Mouse (Mus musculus) small intestine, adult 2 months (tissue): ENCODE results near the gene Ppp1r13b. TPM values are rescaled to one million over a fixed set of nuclear protein-coding genes. Genes with fewer than 3 reads are reported as not detected.
"Not testable (repeated sequence)": the region's sequence is repeated elsewhere in the genome, so short reads cannot be mapped to it uniquely, and the experiment has no call there.

ENCODE experiments used
- H3K27ac ChIP-seq: fragments of 200-500 bp; 2 replicates; pipeline ENCODE4 v1.5.1; 2012; ENCODE audit warnings: low read depth, low read length, control low read depth, inconsistent platforms; ENCODE audit not compliant: insufficient read depth
- H3K27me3 ChIP-seq: fragments of 200-500 bp; 2 replicates; pipeline ENCODE4 v1.6.1; 2012; ENCODE audit warnings: mild to moderate bottlenecking, moderate library complexity, low read length, inconsistent platforms; ENCODE audit not compliant: control insufficient read depth, insufficient read depth
- H3K36me3 ChIP-seq: fragments of 200-500 bp; 2 replicates; pipeline ENCODE4 v1.6.1; 2012; ENCODE audit warnings: mild to moderate bottlenecking, low read length, control low read depth, inconsistent platforms; ENCODE audit not compliant: control insufficient read depth, insufficient read depth
- H3K4me1 ChIP-seq: fragments of 200-500 bp; 2 replicates; pipeline ENCODE4 v1.6.1; 2012; ENCODE audit warnings: low read length, inconsistent platforms, mixed read lengths; ENCODE audit not compliant: control insufficient read depth, insufficient read depth, insufficient read length
- H3K4me3 ChIP-seq: fragments of 200-500 bp; 2 replicates; pipeline ENCODE4 v1.5.1; 2012; ENCODE audit warnings: low read depth, mild to moderate bottlenecking, control low read depth, inconsistent platforms, low read length, moderate library complexity
- CTCF ChIP-seq: fragments of 200-500 bp; IDR thresholded peaks from 2 replicates; pipeline ENCODE4 v1.5.1; 2012; ENCODE audit warnings: low read depth, mild to moderate bottlenecking, control low read depth, inconsistent platforms, low read length, moderate library complexity, mixed read lengths; ENCODE audit not compliant: insufficient replicate concordance, insufficient read length; ENCODE audit errors: extremely low read depth
- POLR2A ChIP-seq: fragments of 200-500 bp; IDR thresholded peaks from 2 replicates; pipeline ENCODE4 v1.6.1; 2012; ENCODE audit warnings: low read depth, mild to moderate bottlenecking, control low read depth, inconsistent platforms, low read length, moderate library complexity
- WGBS: fragments of 180-500 bp; shearing (Covaris S2); methylation state at CpG from one replicate; pipeline ENCODE4 v1.1.7; 2018; 5-methylcytosine and 5-hydroxymethylcytosine counted together
- polyA plus RNA-seq: library from polyadenylated mRNA; depleted of rRNA; stranded (reverse); fragments of >200 nt; gene quantifications from 2 replicates; pipeline ENCODE4 v1.2.3, GENCODE M21; 2012; rRNA removed

Gene Ppp1r13b
- 12.2 and 22.8 TPM in 2 replicates for polyA plus RNA-seq

GRCm38 (mm10) chr12:111907970-111908681 lies at the start of gene Ppp1r13b:
Gene Ppp1r13b, minus strand, starts transcription at chr12:111908110.
- H3K27ac ChIP-seq, result peak within 1 kb of the TSS; percentile 81
- WGBS, result 1% methylated on average over 79 of the region's 80 CpGs
- H3K4me3 ChIP-seq, result peak within 1 kb of the TSS; percentile 69
- H3K36me3 ChIP-seq, result no peaks in the 10 kb centered on the region
- no peaks in the 10 kb centered on the region for H3K27me3 ChIP-seq
- TF ChIP-seq POLR2A (peak; percentile 95), CTCF (no peak)
- H3K4me1 ChIP-seq, result peaks cover 30% of the 10 kb centered on the region; the same call in 1 of the 2 replicates

- TF ChIP-seq CTCF (no peak), POLR2A (no peak)
- WGBS, result 71% methylated on average over 5 of the region's 5 CpGs
- Histone ChIP-seq H3K4me1 (peaks cover 10% of the 10 kb centered on the region; the same call in 1 of the 2 replicates), H3K4me3 (no peak overlapping the region), H3K36me3 (peaks cover 17% of the 10 kb centered on the region), H3K27ac (no peak overlapping the region), H3K27me3 (no peaks in the 10 kb centered on the region)
Measured at GRCm38 (mm10) chr12:111956173-111956572, 48.3 kb upstream of the Ppp1r13b start.

DNA sequence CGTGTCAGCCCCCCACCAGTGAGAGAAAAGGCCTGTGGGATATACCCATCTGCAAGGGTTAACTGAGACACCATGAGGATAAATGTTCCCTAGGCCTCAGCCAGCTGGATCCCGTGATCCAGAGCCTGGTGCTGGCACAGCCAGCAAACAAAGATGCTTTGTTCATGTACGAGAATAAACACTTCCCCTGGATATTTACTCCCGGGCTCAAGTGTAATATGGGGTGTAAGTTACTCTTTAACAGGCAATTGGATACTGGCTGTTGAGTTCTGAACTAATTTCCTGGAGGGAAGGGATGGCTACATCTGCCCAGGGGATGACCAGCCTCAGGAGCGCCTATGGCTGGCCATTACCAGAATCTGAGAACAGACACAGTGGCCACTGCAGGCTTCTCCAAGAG lies 43.8 kb upstream of the Ppp1r13b start:
- H3K36me3 ChIP-seq, result no peaks in the 10 kb centered on the region
- peak overlapping the region; percentile 49 for H3K27ac ChIP-seq
- TF ChIP-seq CTCF, result no peak
- no peak for TF ChIP-seq POLR2A
- peaks cover 9% of the 10 kb centered on the region; the same call in 1 of the 2 replicates for H3K4me1 ChIP-seq
- no peaks in the 10 kb centered on the region for H3K27me3 ChIP-seq
- H3K4me3 ChIP-seq, result no peak overlapping the region
- 20% methylated on average over 5 of the region's 5 CpGs for WGBS

- peaks cover 16% of the 10 kb centered on the region; the same call in 1 of the 2 replicates for H3K4me1 ChIP-seq
- H3K4me3 ChIP-seq, result no peak overlapping the region
- 31% methylated on average over 5 of the region's 5 CpGs for WGBS
- no peaks in the 10 kb centered on the region for H3K27me3 ChIP-seq
- H3K36me3 ChIP-seq, result no peaks in the 10 kb centered on the region
- no peak overlapping the region for H3K27ac ChIP-seq
- TF ChIP-seq POLR2A, result no peak
- no peak for TF ChIP-seq CTCF
Measured at GRCm38 (mm10) chr12:111950486-111950885, 42.6 kb upstream of the Ppp1r13b start.

- peaks cover 30% of the 10 kb centered on the region for H3K4me1 ChIP-seq
- no peaks in the 10 kb centered on the region for H3K27me3 ChIP-seq
- peak overlapping the region; percentile 69 for H3K27ac ChIP-seq
- TF ChIP-seq POLR2A (no peak), CTCF (peak; percentile 90; the same call in 1 of the 2 replicates)
- H3K4me3 ChIP-seq, result no peak overlapping the region
- H3K36me3 ChIP-seq, result no peaks in the 10 kb centered on the region
- 13% methylated on average over 2 of the region's 2 CpGs for WGBS
Measured at GRCm38 (mm10) chr12:111946716-111947115, 38.8 kb upstream of the Ppp1r13b start.

- Histone ChIP-seq H3K4me1 (peaks cover 30% of the 10 kb centered on the region), H3K27ac (peak overlapping the region; percentile 69)
- H3K27me3 ChIP-seq, H3K4me3 ChIP-seq, H3K36me3 ChIP-seq: not testable (repeated sequence)
- 50% methylated on average over 12 of the region's 15 CpGs for WGBS
Measured at GRCm38 (mm10) chr12:111945765-111946655, 38.1 kb upstream of the Ppp1r13b start.

- WGBS, result 60% methylated on average over 8 of the region's 8 CpGs
- Histone ChIP-seq H3K4me3 (no peak overlapping the region), H3K36me3 (no peaks in the 10 kb centered on the region), H3K27me3 (no peaks in the 10 kb centered on the region), H3K27ac (peak overlapping the region; percentile 71), H3K4me1 (peaks cover 28% of the 10 kb centered on the region)
- no peak for TF ChIP-seq CTCF
- TF ChIP-seq POLR2A, result no peak
Measured at GRCm38 (mm10) chr12:111945115-111945514, 37.2 kb upstream of the Ppp1r13b start.

GRCm38 (mm10) chr12:111944065-111944987 lies 36.4 kb upstream of the Ppp1r13b start:
- WGBS, result 19% methylated on average over 17 of the region's 20 CpGs
- Histone ChIP-seq H3K4me1 (peaks cover 28% of the 10 kb centered on the region), H3K4me3 (peak overlapping the region; percentile 57), H3K27ac (peak overlapping the region; percentile 71)
- H3K36me3 ChIP-seq, H3K27me3 ChIP-seq: not testable (repeated sequence)
